Mouse (Mus musculus): ENCODE results near the gene Abcd1. TPM values are rescaled to one million over a fixed set of nuclear protein-coding genes. Genes with fewer than 3 reads are reported as not detected.
A peak's percentile ranks its signal among the peaks of the same experiment; 100 is the strongest.

The Abcd1 gene
- polyA plus RNA-seq (2015; fragmentation: Nextera tagmentation; extraction: Ambion mirVana), result 8.0 and 8.1 TPM in 2 replicates

DNA sequence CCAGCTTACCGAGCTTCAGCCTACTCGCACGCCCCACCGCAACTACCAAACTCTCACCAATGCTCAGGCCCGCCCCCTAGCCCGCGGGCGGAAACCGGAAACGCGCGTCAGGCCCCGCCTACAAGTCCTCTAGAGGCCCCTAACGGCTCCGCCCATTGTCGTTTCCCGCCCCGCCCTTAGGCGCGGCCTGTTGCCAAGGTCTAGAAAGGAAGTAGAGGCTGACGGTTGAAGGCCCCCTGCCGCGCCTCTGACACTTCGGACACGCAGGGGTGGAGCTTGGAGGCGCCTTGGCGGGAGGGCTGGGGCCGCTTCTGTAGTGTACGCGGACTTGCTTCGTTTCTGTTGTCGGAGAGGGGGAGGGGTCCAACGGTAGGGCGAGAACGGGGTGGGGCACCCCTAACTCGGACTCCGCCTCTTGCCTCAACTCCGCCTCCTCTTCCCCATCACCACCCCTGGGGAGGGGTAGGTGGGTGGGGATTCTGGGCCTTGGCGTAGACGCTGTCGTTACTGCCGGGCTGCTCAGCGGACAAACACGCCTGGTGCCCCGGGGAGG, at the start of gene Abcd1, which contains the start of gene Bcap31:
Gene Abcd1 (plus strand): TSS at position 489 of the 553 bp plus-strand sequence.
Gene Bcap31 (minus strand): TSS at position 67 of the 553 bp plus-strand sequence.
- peak; percentile 91 for ATAC-seq (ENCODE audit: low read depth)
- H3K9ac ChIP-seq (ENCODE audit: low read depth, low read length), result peak within 1 kb of the TSS; percentile 64
- H3K4me2 ChIP-seq (ENCODE audit: low read depth, low read length), result peak within 1 kb of the TSS; percentile 76
- H3K27ac ChIP-seq (ENCODE audit: low read length), result peak within 1 kb of the TSS; percentile 94
- peak within 1 kb of the TSS; percentile 72 for H3K4me3 ChIP-seq (ENCODE audit: low read depth, low read length)
- no peaks in the 10 kb centered on the region for H3K36me3 ChIP-seq (ENCODE audit: control insufficient read depth, insufficient read depth)
- peaks cover 28% of the 10 kb centered on the region for H3K4me1 ChIP-seq (ENCODE audit: control insufficient read depth, low read depth, low read length)
- no peaks in the 10 kb centered on the region for H3K27me3 ChIP-seq (ENCODE audit: control insufficient read depth, insufficient read depth, low read depth, low read length)
- no peaks in the 10 kb centered on the region for H3K9me3 ChIP-seq (replicated peaks; ENCODE audit: control insufficient read depth, low read length)
- WGBS (ENCODE audit: insufficient replicate concordance), result 17% methylated on average over 40 of the region's 45 CpGs

DNA sequence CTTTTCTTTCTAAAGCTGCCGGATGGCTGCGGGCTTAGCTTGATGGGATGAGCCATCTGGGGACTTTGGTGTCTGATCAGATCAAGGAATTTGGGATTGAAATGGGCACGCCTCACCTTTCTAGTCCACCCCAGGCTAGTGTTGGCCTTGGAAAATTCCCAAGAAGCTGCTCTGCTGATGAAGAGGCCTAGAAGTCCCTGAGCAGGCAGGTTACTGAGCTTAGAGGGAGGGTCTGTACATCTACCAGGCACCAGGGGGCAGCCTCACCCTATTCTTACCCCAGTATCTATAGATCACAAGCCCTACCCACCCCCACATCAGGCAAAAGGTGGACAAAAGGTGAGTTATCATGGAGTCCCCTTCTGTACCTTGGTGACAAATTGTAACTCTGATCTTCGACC, 44.4 kb upstream of the Abcd1 start:
- no peak overlapping the region for H3K9ac ChIP-seq (ENCODE audit: low read depth, low read length)
- H3K4me1 ChIP-seq (ENCODE audit: control insufficient read depth, low read depth, low read length), result no peaks in the 10 kb centered on the region
- no peak overlapping the region for H3K27ac ChIP-seq (ENCODE audit: low read length)
- ATAC-seq (ENCODE audit: low read depth), result peak; percentile 54; the same call in 1 of the 2 replicates
- H3K27me3 ChIP-seq (ENCODE audit: control insufficient read depth, insufficient read depth, low read depth, low read length), result peaks cover 26% of the 10 kb centered on the region
- H3K4me2 ChIP-seq (ENCODE audit: low read depth, low read length), result no peak overlapping the region
- H3K4me3 ChIP-seq (ENCODE audit: low read depth, low read length), result no peak overlapping the region
- H3K36me3 ChIP-seq (ENCODE audit: control insufficient read depth, insufficient read depth), result no peaks in the 10 kb centered on the region
- no peaks in the 10 kb centered on the region for H3K9me3 ChIP-seq (replicated peaks; ENCODE audit: control insufficient read depth, low read length)
- WGBS (ENCODE audit: insufficient replicate concordance), result 56% methylated on average over 4 of the region's 4 CpGs

DNA sequence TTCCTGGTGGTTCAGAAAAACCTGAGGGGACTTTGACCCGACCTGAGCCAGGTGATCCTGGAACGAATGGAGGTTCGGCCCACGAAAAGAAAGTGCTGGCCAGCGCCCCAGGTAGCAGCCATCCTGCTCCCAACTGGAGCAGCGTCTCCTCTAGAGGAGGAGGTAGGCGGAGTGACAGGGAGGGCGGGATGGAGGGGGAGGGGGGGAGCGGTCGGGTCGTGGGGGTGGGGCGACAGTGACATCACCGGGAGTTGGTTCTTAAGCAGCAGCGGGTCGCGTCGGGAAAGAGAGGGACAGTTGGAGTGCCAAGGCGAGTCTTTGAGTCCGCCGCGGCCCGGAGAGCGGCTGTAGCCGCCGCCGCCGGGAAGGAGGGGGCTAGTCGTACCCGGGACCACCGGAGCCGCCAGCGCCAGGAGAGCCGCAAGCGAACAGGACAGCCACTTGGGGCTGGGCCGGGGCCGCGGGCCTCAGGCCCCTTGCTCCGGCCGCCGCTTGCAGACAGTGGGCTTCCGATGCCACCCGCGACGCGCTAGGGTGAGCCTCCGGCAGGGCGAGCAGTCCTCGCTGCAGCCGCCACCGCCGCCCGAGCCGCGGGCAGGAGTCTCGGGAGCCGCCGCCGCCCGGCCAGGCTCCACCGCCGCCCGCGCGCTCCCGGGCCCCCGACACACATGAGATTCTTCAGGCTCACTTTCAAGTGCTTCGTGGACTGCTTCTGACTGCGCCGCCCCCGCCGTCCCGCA, 43.3 kb upstream of the Abcd1 start, which contains the start of gene Slc6a8:
Gene Slc6a8 (plus strand): TSS at position 272 of the 740 bp plus-strand sequence.
- H3K27ac ChIP-seq (ENCODE audit: low read length), result no peak within 1 kb of the TSS
- peak; percentile 48 for ATAC-seq (ENCODE audit: low read depth)
- H3K9me3 ChIP-seq (replicated peaks; ENCODE audit: control insufficient read depth, low read length), result no peaks in the 10 kb centered on the region
- H3K4me1 ChIP-seq (ENCODE audit: control insufficient read depth, low read depth, low read length), result no peaks in the 10 kb centered on the region
- peak within 1 kb of the TSS; percentile 41 for H3K9ac ChIP-seq (ENCODE audit: low read depth, low read length)
- peak within 1 kb of the TSS; percentile 68 for H3K4me2 ChIP-seq (ENCODE audit: low read depth, low read length)
- WGBS (ENCODE audit: insufficient replicate concordance), result 19% methylated on average over 41 of the region's 72 CpGs
- no peaks in the 10 kb centered on the region for H3K36me3 ChIP-seq (ENCODE audit: control insufficient read depth, insufficient read depth)
- peaks cover 26% of the 10 kb centered on the region for H3K27me3 ChIP-seq (ENCODE audit: control insufficient read depth, insufficient read depth, low read depth, low read length)
- H3K4me3 ChIP-seq (ENCODE audit: low read depth, low read length), result peak within 1 kb of the TSS; percentile 57

DNA sequence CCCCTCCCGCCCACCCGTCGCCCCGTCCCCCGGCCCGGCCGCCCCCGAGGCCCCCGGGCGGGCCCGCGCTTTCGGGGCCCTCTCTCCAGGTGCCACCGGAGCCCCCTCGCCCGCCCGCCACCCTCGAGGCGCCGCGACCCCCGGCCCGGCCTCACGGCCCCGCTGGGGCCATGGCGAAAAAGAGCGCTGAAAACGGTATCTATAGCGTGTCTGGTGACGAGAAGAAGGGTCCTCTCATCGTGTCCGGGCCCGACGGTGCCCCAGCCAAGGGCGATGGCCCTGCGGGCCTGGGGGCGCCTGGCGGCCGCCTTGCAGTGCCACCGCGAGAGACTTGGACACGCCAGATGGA, 42.8 kb upstream of the Abcd1 start:
- Histone ChIP-seq H3K27ac (ENCODE audit: low read length) (no peak overlapping the region), H3K27me3 (ENCODE audit: control insufficient read depth, insufficient read depth, low read depth, low read length) (peaks cover 26% of the 10 kb centered on the region), H3K4me3 (ENCODE audit: low read depth, low read length) (peak overlapping the region; percentile 57), H3K36me3 (ENCODE audit: control insufficient read depth, insufficient read depth) (no peaks in the 10 kb centered on the region), H3K9me3 (replicated peaks; ENCODE audit: control insufficient read depth, low read length) (no peaks in the 10 kb centered on the region), H3K9ac (ENCODE audit: low read depth, low read length) (no peak overlapping the region; the same call in 1 of the 2 replicates), H3K4me2 (ENCODE audit: low read depth, low read length) (peak overlapping the region; percentile 68), H3K4me1 (ENCODE audit: control insufficient read depth, low read depth, low read length) (no peaks in the 10 kb centered on the region)
- no peak for ATAC-seq (ENCODE audit: low read depth)
- 24% methylated on average over 27 of the region's 42 CpGs for WGBS (ENCODE audit: insufficient replicate concordance)

DNA sequence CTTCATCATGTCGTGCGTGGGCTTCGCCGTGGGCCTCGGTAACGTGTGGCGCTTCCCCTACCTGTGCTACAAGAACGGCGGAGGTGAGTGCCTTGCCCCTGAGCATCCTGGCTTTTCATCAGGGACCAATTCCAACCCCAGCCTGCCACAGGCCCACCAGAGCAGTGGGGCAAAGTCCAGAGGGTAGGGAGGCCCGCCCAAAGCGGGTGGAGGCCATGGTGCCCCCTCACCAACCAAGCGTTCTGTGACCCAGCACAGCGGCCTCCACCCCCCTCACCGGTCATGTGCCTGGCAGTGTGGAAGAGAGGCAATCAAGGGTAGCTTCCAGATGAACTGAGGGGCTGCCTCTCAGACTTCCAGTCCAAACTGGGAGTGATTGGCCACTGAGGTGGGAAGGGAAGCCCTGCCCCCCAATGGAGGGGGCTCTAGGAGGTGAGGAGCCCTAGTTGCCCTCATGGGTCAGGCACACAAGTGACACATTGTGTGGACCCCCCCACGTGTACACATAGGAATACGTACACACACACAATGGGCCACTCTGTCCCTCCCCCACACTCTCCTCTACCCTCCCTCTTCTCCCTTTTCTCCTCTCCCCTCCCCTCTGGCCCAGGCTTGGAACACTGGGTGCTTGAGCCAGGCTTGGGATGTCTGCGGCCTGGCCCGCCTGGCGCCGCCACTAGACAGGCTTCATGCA, 42.3 kb upstream of the Abcd1 start:
- H3K36me3 ChIP-seq (ENCODE audit: control insufficient read depth, insufficient read depth), result no peaks in the 10 kb centered on the region
- H3K4me2 ChIP-seq (ENCODE audit: low read depth, low read length), result peak overlapping the region; percentile 68
- 37% methylated on average over 20 of the region's 20 CpGs for WGBS (ENCODE audit: insufficient replicate concordance)
- H3K9ac ChIP-seq (ENCODE audit: low read depth, low read length), result no peak overlapping the region; the same call in 1 of the 2 replicates
- H3K27ac ChIP-seq (ENCODE audit: low read length), result no peak overlapping the region
- H3K9me3 ChIP-seq (replicated peaks; ENCODE audit: control insufficient read depth, low read length), result no peaks in the 10 kb centered on the region
- peak overlapping the region; percentile 57 for H3K4me3 ChIP-seq (ENCODE audit: low read depth, low read length)
- no peaks in the 10 kb centered on the region for H3K4me1 ChIP-seq (ENCODE audit: control insufficient read depth, low read depth, low read length)
- ATAC-seq (ENCODE audit: low read depth), result no peak
- H3K27me3 ChIP-seq (ENCODE audit: control insufficient read depth, insufficient read depth, low read depth, low read length), result peaks cover 26% of the 10 kb centered on the region

DNA sequence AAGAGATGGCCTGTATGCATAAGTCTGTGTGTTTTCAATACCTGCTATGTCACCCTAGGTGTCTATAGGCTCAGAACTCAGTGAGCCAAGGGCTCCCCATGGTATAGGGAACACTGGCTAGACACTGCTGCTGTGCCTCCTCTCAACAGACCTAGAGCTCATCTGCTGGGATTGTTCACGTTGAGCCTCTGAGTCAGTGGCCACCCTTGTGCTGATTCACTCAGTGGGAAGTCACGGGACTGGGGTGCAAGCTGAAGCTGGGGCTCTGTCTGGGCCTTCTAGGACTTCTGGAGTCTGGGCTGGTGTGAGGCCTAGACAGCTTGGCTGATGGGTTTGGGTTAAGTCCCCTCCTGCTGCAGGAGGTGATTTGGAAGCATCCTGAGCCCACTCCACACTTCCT, 41.2 kb upstream of the Abcd1 start:
- Histone ChIP-seq H3K9ac (ENCODE audit: low read depth, low read length) (no peak overlapping the region), H3K4me3 (ENCODE audit: low read depth, low read length) (no peak overlapping the region), H3K9me3 (replicated peaks; ENCODE audit: control insufficient read depth, low read length) (no peaks in the 10 kb centered on the region), H3K4me2 (ENCODE audit: low read depth, low read length) (no peak overlapping the region), H3K27ac (ENCODE audit: low read length) (no peak overlapping the region), H3K4me1 (ENCODE audit: control insufficient read depth, low read depth, low read length) (no peaks in the 10 kb centered on the region), H3K36me3 (ENCODE audit: control insufficient read depth, insufficient read depth) (no peaks in the 10 kb centered on the region), H3K27me3 (ENCODE audit: control insufficient read depth, insufficient read depth, low read depth, low read length) (peaks cover 26% of the 10 kb centered on the region)
- ATAC-seq (ENCODE audit: low read depth), result no peak
- WGBS (ENCODE audit: insufficient replicate concordance), result 29% methylated on average over 2 of the region's 2 CpGs

DNA sequence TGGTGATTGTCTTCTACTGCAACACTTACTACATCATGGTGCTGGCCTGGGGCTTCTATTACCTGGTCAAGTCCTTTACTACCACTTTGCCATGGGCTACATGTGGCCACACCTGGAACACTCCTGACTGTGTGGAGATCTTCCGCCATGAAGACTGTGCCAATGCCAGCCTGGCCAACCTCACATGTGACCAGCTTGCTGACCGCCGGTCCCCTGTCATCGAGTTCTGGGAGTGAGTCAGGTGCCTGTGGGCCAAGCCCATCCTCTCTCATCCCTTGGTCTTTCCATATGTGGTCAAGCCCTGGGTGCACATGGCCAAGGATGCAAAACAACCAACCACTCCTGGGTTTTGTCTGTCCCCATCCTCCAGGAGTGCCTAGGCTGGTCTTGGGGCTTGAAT, 39.7 kb upstream of the Abcd1 start:
- no peak overlapping the region for H3K9ac ChIP-seq (ENCODE audit: low read depth, low read length)
- H3K36me3 ChIP-seq (ENCODE audit: control insufficient read depth, insufficient read depth), result no peaks in the 10 kb centered on the region
- WGBS (ENCODE audit: insufficient replicate concordance), result 68% methylated on average over 4 of the region's 4 CpGs
- H3K27me3 ChIP-seq (ENCODE audit: control insufficient read depth, insufficient read depth, low read depth, low read length), result peaks cover 26% of the 10 kb centered on the region
- H3K4me2 ChIP-seq (ENCODE audit: low read depth, low read length), result no peak overlapping the region
- no peaks in the 10 kb centered on the region for H3K4me1 ChIP-seq (ENCODE audit: control insufficient read depth, low read depth, low read length)
- H3K4me3 ChIP-seq (ENCODE audit: low read depth, low read length), result no peak overlapping the region
- ATAC-seq (ENCODE audit: low read depth), result no peak
- no peak overlapping the region for H3K27ac ChIP-seq (ENCODE audit: low read length)
- no peaks in the 10 kb centered on the region for H3K9me3 ChIP-seq (replicated peaks; ENCODE audit: control insufficient read depth, low read length)

DNA sequence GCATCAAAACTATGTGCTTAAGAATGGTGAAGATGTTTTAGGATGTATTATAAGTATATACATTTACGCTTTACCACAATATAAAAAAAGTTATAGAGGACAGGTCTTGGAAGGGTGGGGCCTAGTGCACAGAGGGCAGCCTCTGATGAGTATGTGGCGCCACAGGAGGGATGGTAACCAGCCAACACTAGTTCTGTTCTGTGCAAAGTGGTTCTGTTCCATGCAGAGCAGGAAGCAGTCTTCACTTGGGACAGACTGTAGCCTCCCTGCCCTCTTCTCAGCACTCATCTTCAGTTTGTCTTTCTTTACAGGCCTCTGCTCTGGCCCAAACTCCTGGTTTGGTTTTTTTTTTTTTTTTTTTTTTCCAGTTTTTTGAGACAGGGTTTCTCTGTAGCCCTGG, 32.2 kb upstream of the Abcd1 start:
- H3K4me3 ChIP-seq (ENCODE audit: low read depth, low read length), result no peak overlapping the region
- WGBS (ENCODE audit: insufficient replicate concordance), result 73% methylated on average over 2 of the region's 2 CpGs
- no peak overlapping the region for H3K27ac ChIP-seq (ENCODE audit: low read length)
- no peaks in the 10 kb centered on the region; the same call in none of the 2 replicates for H3K36me3 ChIP-seq (ENCODE audit: control insufficient read depth, insufficient read depth)
- no peaks in the 10 kb centered on the region for H3K9me3 ChIP-seq (replicated peaks; ENCODE audit: control insufficient read depth, low read length)
- H3K4me1 ChIP-seq (ENCODE audit: control insufficient read depth, low read depth, low read length), result no peaks in the 10 kb centered on the region
- no peak overlapping the region for H3K4me2 ChIP-seq (ENCODE audit: low read depth, low read length)
- H3K27me3 ChIP-seq (ENCODE audit: control insufficient read depth, insufficient read depth, low read depth, low read length), result no peaks in the 10 kb centered on the region; the same call in 1 of the 2 replicates
- H3K9ac ChIP-seq (ENCODE audit: low read depth, low read length), result no peak overlapping the region
- no peak for ATAC-seq (ENCODE audit: low read depth)

DNA sequence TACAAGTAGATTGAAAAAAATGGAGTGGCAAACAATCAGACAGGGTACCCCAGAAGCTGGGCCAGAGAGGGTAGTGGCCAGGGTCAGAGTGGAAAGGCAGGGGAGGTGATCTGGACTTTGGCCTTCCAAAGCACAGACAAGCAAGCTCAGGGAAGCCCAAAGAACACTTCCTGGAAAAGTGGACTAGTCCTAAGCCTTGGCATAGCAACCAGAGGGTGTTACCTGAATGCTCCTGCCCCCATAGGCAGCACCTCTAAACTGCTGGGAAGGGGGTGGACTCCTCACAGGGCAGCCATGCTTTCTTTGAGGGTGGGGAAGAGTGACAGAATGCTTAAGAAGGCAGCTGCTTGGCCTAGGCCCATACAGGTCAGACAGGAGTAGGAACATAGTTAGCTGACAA, 31.4 kb upstream of the Abcd1 start:
- no peaks in the 10 kb centered on the region for H3K4me1 ChIP-seq (ENCODE audit: control insufficient read depth, low read depth, low read length)
- no peaks in the 10 kb centered on the region for H3K9me3 ChIP-seq (replicated peaks; ENCODE audit: control insufficient read depth, low read length)
- H3K4me2 ChIP-seq (ENCODE audit: low read depth, low read length), result no peak overlapping the region
- no peaks in the 10 kb centered on the region; the same call in 1 of the 2 replicates for H3K27me3 ChIP-seq (ENCODE audit: control insufficient read depth, insufficient read depth, low read depth, low read length)
- no peaks in the 10 kb centered on the region; the same call in none of the 2 replicates for H3K36me3 ChIP-seq (ENCODE audit: control insufficient read depth, insufficient read depth)
- no peak overlapping the region for H3K27ac ChIP-seq (ENCODE audit: low read length)
- H3K9ac ChIP-seq (ENCODE audit: low read depth, low read length), result no peak overlapping the region
- ATAC-seq (ENCODE audit: low read depth), result no peak
- H3K4me3 ChIP-seq (ENCODE audit: low read depth, low read length), result no peak overlapping the region

All from liver, embryonic 16.5 days (tissue).